Mouse (Mus musculus) 416B (cell line): ENCODE measurements around the gene Man2c1.

Source experiments
- DNase-seq: peaks from one replicate; pipeline ENCODE4 v3.0.0; 2011; ENCODE audit warnings: low read depth

Gene Man2c1

GRCm38 (mm10) chr9:57157499-57157898 is 27.0 kb downstream of the Man2c1 start:
- DNase-seq, result no peak

GRCm38 (mm10) chr9:57158013-57158470 is 27.6 kb downstream of the Man2c1 start, which contains the start of gene Commd4:
Gene Commd4, minus strand, starts transcription at chr9:57158331.
- DNase-seq, result peak; percentile 98

- DNase-seq, result no peak
Measured at GRCm38 (mm10) chr9:57158506-57158905, 28.0 kb downstream of the Man2c1 start.

- DNase-seq, result peak; percentile 78
Measured at GRCm38 (mm10) chr9:57162496-57162895, 32.0 kb downstream of the Man2c1 start.

- no peak for DNase-seq
Measured at GRCm38 (mm10) chr9:57163137-57163536, 32.6 kb downstream of the Man2c1 start.

- DNase-seq, result no peak
Measured at GRCm38 (mm10) chr9:57166173-57166572, 35.7 kb downstream of the Man2c1 start.

- DNase-seq, result peak; percentile 24
Measured at GRCm38 (mm10) chr9:57168411-57168810, 37.9 kb downstream of the Man2c1 start.
